Mouse (Mus musculus) erythroblast, embryonic 14.5 days (primary cell): ENCODE results near the gene Mrps34.

Experiments used
- GATA1 ChIP-seq: IDR thresholded peaks from 2 replicates; pipeline ENCODE4 v1.6.1; 2012; ENCODE audit warnings: low read length, inconsistent platforms, mixed read lengths
- TAL1 ChIP-seq: IDR thresholded peaks from 3 replicates; pipeline ENCODE4 v1.6.1; 2012; ENCODE audit warnings: low read length, inconsistent platforms, mixed read lengths

DNA sequence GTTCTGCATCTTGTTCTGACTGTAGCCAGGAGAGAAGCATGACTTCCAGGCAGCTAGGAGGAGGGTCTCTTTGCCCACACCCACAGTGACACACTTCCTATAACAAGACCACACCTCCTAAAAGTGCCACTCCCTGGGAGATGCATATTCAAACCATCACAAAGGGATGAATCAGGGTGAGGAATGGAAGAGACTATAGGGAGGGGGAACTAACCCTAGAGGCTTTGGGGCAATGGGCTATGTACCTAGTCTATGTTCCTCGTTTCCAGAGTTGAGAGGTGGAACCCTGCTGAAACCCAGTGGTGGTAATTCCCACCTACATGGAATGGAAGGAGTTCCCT is 20.5 kb upstream of the Mrps34 start:
- TF ChIP-seq GATA1 (no peak), TAL1 (no peak)
